Mouse (Mus musculus) G1E (cell line): Measurements from ENCODE around the gene Glt1d1.

Source experiments
- CTCF ChIP-seq: IDR thresholded peaks from 2 replicates; pipeline ENCODE4 v1.5.1; 2012; ENCODE audit warnings: low read depth, low read length, inconsistent platforms, mixed read lengths
- GATA1 ChIP-seq: IDR thresholded peaks from 2 replicates; pipeline ENCODE4 v1.6.1; 2012; ENCODE audit warnings: borderline replicate concordance, low read length, inconsistent platforms, mixed read lengths
- GATA2 ChIP-seq: IDR thresholded peaks from 2 replicates; pipeline ENCODE4 v1.6.1; 2012; ENCODE audit warnings: low read depth, low read length, inconsistent platforms, borderline replicate concordance
- POLR2AphosphoS5 ChIP-seq: IDR thresholded peaks from 2 replicates; pipeline ENCODE4 v1.6.1; 2012; ENCODE audit warnings: low read depth, low read length, inconsistent platforms; ENCODE audit not compliant: insufficient replicate concordance
- TAL1 ChIP-seq: conservative IDR thresholded peaks from 2 replicates; pipeline ENCODE4 v1.6.1; 2012; ENCODE audit warnings: low read depth, low read length, inconsistent platforms, mixed read lengths

- TF ChIP-seq CTCF (no peak), GATA1 (no peak), TAL1 (no peak), POLR2AphosphoS5 (no peak), GATA2 (no peak)
Measured at GRCm38 (mm10) chr5:127660267-127660666, 28.2 kb downstream of the Glt1d1 start.
